Mouse (Mus musculus): ENCODE results near the gene Rnf150.
A peak's percentile ranks its signal among the peaks of the same experiment; 100 is the strongest.

Gene Rnf150

GRCm38 (mm10) chr8:82863041-82863744 lies at the start of gene Rnf150:
Gene Rnf150, plus strand, starts transcription at chr8:82863356.
- DNase-seq (ENCODE audit: low spot score), result peak; percentile 89

GRCm38 (mm10) chr8:82826135-82827046 lies 36.8 kb upstream of the Rnf150 start:
- DNase-seq (ENCODE audit: low spot score), result no peak

- DNase-seq (ENCODE audit: low spot score), result no peak
These were observed 22.7 kb upstream of the Rnf150 start for GRCm38 (mm10) chr8:82840415-82840814.

- DNase-seq (ENCODE audit: low spot score), result no peak
These were observed 22.2 kb upstream of the Rnf150 start for GRCm38 (mm10) chr8:82840963-82841362.

- DNase-seq (ENCODE audit: low spot score), result peak; percentile 52
These were observed 21.5 kb upstream of the Rnf150 start for GRCm38 (mm10) chr8:82841520-82842142.

- no peak for DNase-seq (ENCODE audit: low spot score)
These were observed 19.5 kb upstream of the Rnf150 start for GRCm38 (mm10) chr8:82843697-82844096.

- no peak for DNase-seq (ENCODE audit: low spot score)
These were observed 18.7 kb upstream of the Rnf150 start for GRCm38 (mm10) chr8:82844413-82844812.

- no peak for DNase-seq (ENCODE audit: low spot score)
These were observed 17.1 kb upstream of the Rnf150 start for GRCm38 (mm10) chr8:82846098-82846497.

GRCm38 (mm10) chr8:82846730-82847129 lies 16.4 kb upstream of the Rnf150 start:
- no peak for DNase-seq (ENCODE audit: low spot score)

GRCm38 (mm10) chr8:82858541-82859342 lies 4.4 kb upstream of the Rnf150 start:
- no peak for DNase-seq (ENCODE audit: low spot score)

GRCm38 (mm10) chr8:82859343-82859620 lies 3.9 kb upstream of the Rnf150 start:
- no peak for DNase-seq (ENCODE audit: low spot score)

- peak; percentile 60 for DNase-seq (ENCODE audit: low spot score)
These were observed 777 bp downstream of the Rnf150 start for GRCm38 (mm10) chr8:82863745-82864520.

- no peak for DNase-seq (ENCODE audit: low spot score)
These were observed 1.3 kb downstream of the Rnf150 start for GRCm38 (mm10) chr8:82864521-82864818.

- DNase-seq (ENCODE audit: low spot score), result peak; percentile 6
These were observed 2.1 kb downstream of the Rnf150 start for GRCm38 (mm10) chr8:82865239-82865638.

GRCm38 (mm10) chr8:82866251-82866650 lies 3.1 kb downstream of the Rnf150 start:
- DNase-seq (ENCODE audit: low spot score), result no peak

- no peak for DNase-seq (ENCODE audit: low spot score)
These were observed 7.8 kb downstream of the Rnf150 start for GRCm38 (mm10) chr8:82870840-82871490.

GRCm38 (mm10) chr8:82871986-82872385 lies 8.8 kb downstream of the Rnf150 start:
- DNase-seq (ENCODE audit: low spot score), result no peak

- DNase-seq (ENCODE audit: low spot score), result no peak
These were observed 10.9 kb downstream of the Rnf150 start for GRCm38 (mm10) chr8:82874102-82874501.

- no peak for DNase-seq (ENCODE audit: low spot score)
These were observed 12.0 kb downstream of the Rnf150 start for GRCm38 (mm10) chr8:82875135-82875534.

- DNase-seq (ENCODE audit: low spot score), result no peak
These were observed 21.3 kb downstream of the Rnf150 start for GRCm38 (mm10) chr8:82884480-82884879.

GRCm38 (mm10) chr8:82887234-82887633 lies 24.1 kb downstream of the Rnf150 start:
- no peak for DNase-seq (ENCODE audit: low spot score)
